Mouse (Mus musculus): ENCODE measurements around the gene Gm10354. TPM values are rescaled to one million over a fixed set of nuclear protein-coding genes. Genes with fewer than 3 reads are reported as not detected.
"Not testable (repeated sequence)": the region's sequence is repeated elsewhere in the genome, so short reads cannot be mapped to it uniquely, and the experiment has no call there.

The Gm10354 gene
- polyA plus RNA-seq, 1 experiment = not detected

GRCm38 (mm10) chr5:14996670-14997249 is 18.0 kb upstream of the Gm10354 start:
- not testable (repeated sequence) for DNase-seq; H3K4me1 ChIP-seq (ENCODE audit: control insufficient read depth, insufficient read depth, low read length); H3K4me3 ChIP-seq (ENCODE audit: insufficient read depth, low read depth, low read length); H3K27me3 ChIP-seq (replicated peaks; ENCODE audit: control insufficient read depth, insufficient read depth, low read length); H3K27ac ChIP-seq (ENCODE audit: insufficient read depth, low read depth, low read length); H3K36me3 ChIP-seq (ENCODE audit: control insufficient read depth, insufficient read depth, low read length)
- 65% methylated on average over 7 of the region's 7 CpGs for WGBS

GRCm38 (mm10) chr5:14994124-14994523 is 15.4 kb upstream of the Gm10354 start:
- not testable (repeated sequence) for H3K27ac ChIP-seq (ENCODE audit: insufficient read depth, low read depth, low read length); H3K4me3 ChIP-seq (ENCODE audit: insufficient read depth, low read depth, low read length); H3K27me3 ChIP-seq (replicated peaks; ENCODE audit: control insufficient read depth, insufficient read depth, low read length); H3K4me1 ChIP-seq (ENCODE audit: control insufficient read depth, insufficient read depth, low read length); DNase-seq; H3K36me3 ChIP-seq (ENCODE audit: control insufficient read depth, insufficient read depth, low read length)
- 86% methylated on average over 6 of the region's 6 CpGs for WGBS

- DNase-seq; H3K4me3 ChIP-seq (ENCODE audit: insufficient read depth, low read depth, low read length); H3K27me3 ChIP-seq (replicated peaks; ENCODE audit: control insufficient read depth, insufficient read depth, low read length); H3K4me1 ChIP-seq (ENCODE audit: control insufficient read depth, insufficient read depth, low read length); H3K36me3 ChIP-seq (ENCODE audit: control insufficient read depth, insufficient read depth, low read length); H3K27ac ChIP-seq (ENCODE audit: insufficient read depth, low read depth, low read length): not testable (repeated sequence)
- WGBS = 77% methylated on average over 8 of the region's 8 CpGs
Measured at GRCm38 (mm10) chr5:14990375-14991158, 11.8 kb upstream of the Gm10354 start.

- H3K4me3 ChIP-seq (ENCODE audit: insufficient read depth, low read depth, low read length); DNase-seq; H3K27ac ChIP-seq (ENCODE audit: insufficient read depth, low read depth, low read length); H3K27me3 ChIP-seq (replicated peaks; ENCODE audit: control insufficient read depth, insufficient read depth, low read length); H3K36me3 ChIP-seq (ENCODE audit: control insufficient read depth, insufficient read depth, low read length); H3K4me1 ChIP-seq (ENCODE audit: control insufficient read depth, insufficient read depth, low read length): not testable (repeated sequence)
- 43% methylated on average over 6 of the region's 6 CpGs for WGBS
Measured at GRCm38 (mm10) chr5:14986649-14987387, 8.1 kb upstream of the Gm10354 start.

GRCm38 (mm10) chr5:14977368-14977767 is 1.4 kb downstream of the Gm10354 start:
- not testable (repeated sequence) for H3K36me3 ChIP-seq (ENCODE audit: control insufficient read depth, insufficient read depth, low read length); H3K27ac ChIP-seq (ENCODE audit: insufficient read depth, low read depth, low read length); DNase-seq; H3K4me1 ChIP-seq (ENCODE audit: control insufficient read depth, insufficient read depth, low read length); H3K4me3 ChIP-seq (ENCODE audit: insufficient read depth, low read depth, low read length); H3K27me3 ChIP-seq (replicated peaks; ENCODE audit: control insufficient read depth, insufficient read depth, low read length)
- WGBS = 74% methylated on average over 4 of the region's 4 CpGs

GRCm38 (mm10) chr5:14975294-14975693 is 3.4 kb downstream of the Gm10354 start:
- 63% methylated on average over 3 of the region's 4 CpGs for WGBS
- not testable (repeated sequence) for H3K27ac ChIP-seq (ENCODE audit: insufficient read depth, low read depth, low read length); H3K4me3 ChIP-seq (ENCODE audit: insufficient read depth, low read depth, low read length); DNase-seq; H3K4me1 ChIP-seq (ENCODE audit: control insufficient read depth, insufficient read depth, low read length); H3K36me3 ChIP-seq (ENCODE audit: control insufficient read depth, insufficient read depth, low read length); H3K27me3 ChIP-seq (replicated peaks; ENCODE audit: control insufficient read depth, insufficient read depth, low read length)

GRCm38 (mm10) chr5:14972841-14973240 is 5.9 kb downstream of the Gm10354 start:
- H3K36me3 ChIP-seq (ENCODE audit: control insufficient read depth, insufficient read depth, low read length); H3K4me1 ChIP-seq (ENCODE audit: control insufficient read depth, insufficient read depth, low read length); H3K4me3 ChIP-seq (ENCODE audit: insufficient read depth, low read depth, low read length); DNase-seq; H3K27me3 ChIP-seq (replicated peaks; ENCODE audit: control insufficient read depth, insufficient read depth, low read length); H3K27ac ChIP-seq (ENCODE audit: insufficient read depth, low read depth, low read length): not testable (repeated sequence)
- WGBS = 66% methylated on average over 3 of the region's 3 CpGs

GRCm38 (mm10) chr5:14963821-14964220 is 14.9 kb downstream of the Gm10354 start:
- peak; percentile 36 for DNase-seq
- WGBS = 83% methylated on average over 13 of the region's 13 CpGs
- not testable (repeated sequence) for H3K4me3 ChIP-seq (ENCODE audit: insufficient read depth, low read depth, low read length); H3K4me1 ChIP-seq (ENCODE audit: control insufficient read depth, insufficient read depth, low read length); H3K27me3 ChIP-seq (replicated peaks; ENCODE audit: control insufficient read depth, insufficient read depth, low read length); H3K27ac ChIP-seq (ENCODE audit: insufficient read depth, low read depth, low read length); H3K36me3 ChIP-seq (ENCODE audit: control insufficient read depth, insufficient read depth, low read length)

GRCm38 (mm10) chr5:14961502-14961901 is 17.2 kb downstream of the Gm10354 start:
- H3K27me3 ChIP-seq (replicated peaks; ENCODE audit: control insufficient read depth, insufficient read depth, low read length); H3K4me1 ChIP-seq (ENCODE audit: control insufficient read depth, insufficient read depth, low read length); H3K27ac ChIP-seq (ENCODE audit: insufficient read depth, low read depth, low read length); H3K4me3 ChIP-seq (ENCODE audit: insufficient read depth, low read depth, low read length); H3K36me3 ChIP-seq (ENCODE audit: control insufficient read depth, insufficient read depth, low read length); DNase-seq: not testable (repeated sequence)
- WGBS = 81% methylated on average over 4 of the region's 4 CpGs

GRCm38 (mm10) chr5:14955928-14956706 is 22.6 kb downstream of the Gm10354 start:
- WGBS = 83% methylated on average over 1 of the region's 1 CpGs
- H3K4me1 ChIP-seq (ENCODE audit: control insufficient read depth, insufficient read depth, low read length); DNase-seq; H3K27me3 ChIP-seq (replicated peaks; ENCODE audit: control insufficient read depth, insufficient read depth, low read length); H3K36me3 ChIP-seq (ENCODE audit: control insufficient read depth, insufficient read depth, low read length); H3K27ac ChIP-seq (ENCODE audit: insufficient read depth, low read depth, low read length); H3K4me3 ChIP-seq (ENCODE audit: insufficient read depth, low read depth, low read length): not testable (repeated sequence)
